Mouse (Mus musculus): ENCODE results near the gene Pcdh15. TPM values are rescaled to one million over a fixed set of nuclear protein-coding genes. Genes with fewer than 3 reads are reported as not detected.

Gene Pcdh15
- total and polyA plus RNA-seq, 2 experiments from 2014 or later = 0.27 to 0.46 TPM

- DNase-seq (ENCODE audit: low spot score) = no peak
- Histone ChIP-seq H3K4me2 (ENCODE audit: low read depth, low read length) (no peak overlapping the region), H3K4me1 (ENCODE audit: control insufficient read depth, insufficient read depth) (no peaks in the 10 kb centered on the region), H3K4me3 (ENCODE audit: low read depth, low read length) (no peak overlapping the region), H3K9me3 (replicated peaks; ENCODE audit: control insufficient read depth, low read length) (no peaks in the 10 kb centered on the region), H3K27ac (ENCODE audit: low read depth) (no peak overlapping the region), H3K36me3 (replicated peaks; ENCODE audit: control insufficient read depth, insufficient read depth, low read length) (no peaks in the 10 kb centered on the region), H3K27me3 (ENCODE audit: control insufficient read depth, insufficient read depth, low read length) (no peaks in the 10 kb centered on the region), H3K9ac (replicated peaks; ENCODE audit: low read depth, low read length) (no peak overlapping the region)
- ATAC-seq (ENCODE audit: insufficient read depth, low read depth) = no peak
- WGBS = 60% methylated on average over 2 of the region's 2 CpGs
- TF ChIP-seq CTCF (IDR thresholded peaks at IDR 0.05; ENCODE audit: low read depth) (no peak), EP300 (IDR thresholded peaks at IDR 0.05; ENCODE audit: low read depth) (no peak)
Measured at GRCm38 (mm10) chr10:73379001-73379400, 279.9 kb downstream of the Pcdh15 start.

GRCm38 (mm10) chr10:73384003-73384402, 284.9 kb downstream of the Pcdh15 start:
- H3K9ac ChIP-seq (replicated peaks; ENCODE audit: low read depth, low read length) = no peak overlapping the region
- TF ChIP-seq CTCF (IDR thresholded peaks at IDR 0.05; ENCODE audit: low read depth) (no peak), EP300 (IDR thresholded peaks at IDR 0.05; ENCODE audit: low read depth) (no peak)
- no peak overlapping the region for H3K4me3 ChIP-seq (ENCODE audit: low read depth, low read length)
- 67% methylated on average over 2 of the region's 2 CpGs for WGBS
- H3K27ac ChIP-seq (ENCODE audit: low read depth) = no peak overlapping the region
- ATAC-seq (ENCODE audit: insufficient read depth, low read depth) (no peak), DNase-seq (ENCODE audit: low spot score) (no peak)
- no peaks in the 10 kb centered on the region for H3K36me3 ChIP-seq (replicated peaks; ENCODE audit: control insufficient read depth, insufficient read depth, low read length)
- no peaks in the 10 kb centered on the region for H3K4me1 ChIP-seq (ENCODE audit: control insufficient read depth, insufficient read depth)
- H3K4me2 ChIP-seq (ENCODE audit: low read depth, low read length) = no peak overlapping the region
- H3K27me3 ChIP-seq (ENCODE audit: control insufficient read depth, insufficient read depth, low read length) = no peaks in the 10 kb centered on the region
- no peaks in the 10 kb centered on the region for H3K9me3 ChIP-seq (replicated peaks; ENCODE audit: control insufficient read depth, low read length)

GRCm38 (mm10) chr10:73400426-73400825, 301.3 kb downstream of the Pcdh15 start:
- Histone ChIP-seq H3K36me3 (replicated peaks; ENCODE audit: control insufficient read depth, insufficient read depth, low read length) (no peaks in the 10 kb centered on the region), H3K27me3 (ENCODE audit: control insufficient read depth, insufficient read depth, low read length) (no peaks in the 10 kb centered on the region), H3K9me3 (replicated peaks; ENCODE audit: control insufficient read depth, low read length) (no peaks in the 10 kb centered on the region), H3K9ac (replicated peaks; ENCODE audit: low read depth, low read length) (no peak overlapping the region), H3K4me1 (ENCODE audit: control insufficient read depth, insufficient read depth) (no peaks in the 10 kb centered on the region), H3K4me3 (ENCODE audit: low read depth, low read length) (no peak overlapping the region), H3K27ac (ENCODE audit: low read depth) (no peak overlapping the region), H3K4me2 (ENCODE audit: low read depth, low read length) (no peak overlapping the region)
- TF ChIP-seq EP300 (IDR thresholded peaks at IDR 0.05; ENCODE audit: low read depth) (no peak), CTCF (IDR thresholded peaks at IDR 0.05; ENCODE audit: low read depth) (peak; percentile 34)
- 75% methylated on average over 1 of the region's 1 CpGs for WGBS
- DNase-seq (ENCODE audit: low spot score) = no peak
- no peak for ATAC-seq (ENCODE audit: insufficient read depth, low read depth)

GRCm38 (mm10) chr10:73425408-73425807, 326.3 kb downstream of the Pcdh15 start:
- Histone ChIP-seq H3K4me2 (ENCODE audit: low read depth, low read length) (no peak overlapping the region), H3K27me3 (ENCODE audit: control insufficient read depth, insufficient read depth, low read length) (no peaks in the 10 kb centered on the region), H3K36me3 (replicated peaks; ENCODE audit: control insufficient read depth, insufficient read depth, low read length) (no peaks in the 10 kb centered on the region), H3K4me3 (ENCODE audit: low read depth, low read length) (no peak overlapping the region), H3K9me3 (replicated peaks; ENCODE audit: control insufficient read depth, low read length) (no peaks in the 10 kb centered on the region), H3K9ac (replicated peaks; ENCODE audit: low read depth, low read length) (no peak overlapping the region), H3K27ac (ENCODE audit: low read depth) (no peak overlapping the region), H3K4me1 (ENCODE audit: control insufficient read depth, insufficient read depth) (no peaks in the 10 kb centered on the region)
- 58% methylated on average over 3 of the region's 3 CpGs for WGBS
- TF ChIP-seq EP300 (IDR thresholded peaks at IDR 0.05; ENCODE audit: low read depth) (no peak), CTCF (IDR thresholded peaks at IDR 0.05; ENCODE audit: low read depth) (no peak)
- no peak for DNase-seq (ENCODE audit: low spot score)
- ATAC-seq (ENCODE audit: insufficient read depth, low read depth) = no peak

GRCm38 (mm10) chr10:73431345-73431744, 332.2 kb downstream of the Pcdh15 start:
- Histone ChIP-seq H3K36me3 (replicated peaks; ENCODE audit: control insufficient read depth, insufficient read depth, low read length) (no peaks in the 10 kb centered on the region), H3K4me1 (ENCODE audit: control insufficient read depth, insufficient read depth) (no peaks in the 10 kb centered on the region), H3K9me3 (replicated peaks; ENCODE audit: control insufficient read depth, low read length) (no peaks in the 10 kb centered on the region), H3K27me3 (ENCODE audit: control insufficient read depth, insufficient read depth, low read length) (no peaks in the 10 kb centered on the region), H3K9ac (replicated peaks; ENCODE audit: low read depth, low read length) (no peak overlapping the region), H3K27ac (ENCODE audit: low read depth) (no peak overlapping the region), H3K4me2 (ENCODE audit: low read depth, low read length) (no peak overlapping the region), H3K4me3 (ENCODE audit: low read depth, low read length) (no peak overlapping the region)
- DNase-seq (ENCODE audit: low spot score) = no peak
- no peak for ATAC-seq (ENCODE audit: insufficient read depth, low read depth)
- WGBS = 75% methylated on average over 3 of the region's 3 CpGs
- no peak for TF ChIP-seq EP300 (IDR thresholded peaks at IDR 0.05; ENCODE audit: low read depth)
- no peak for TF ChIP-seq CTCF (IDR thresholded peaks at IDR 0.05; ENCODE audit: low read depth)

GRCm38 (mm10) chr10:73484082-73484481, 384.9 kb downstream of the Pcdh15 start:
- DNase-seq (ENCODE audit: low spot score) (no peak), ATAC-seq (ENCODE audit: insufficient read depth, low read depth) (no peak)
- WGBS = 75% methylated on average over 2 of the region's 2 CpGs
- H3K36me3 ChIP-seq (replicated peaks; ENCODE audit: control insufficient read depth, insufficient read depth, low read length) = no peaks in the 10 kb centered on the region
- no peaks in the 10 kb centered on the region for H3K4me1 ChIP-seq (ENCODE audit: control insufficient read depth, insufficient read depth)
- TF ChIP-seq CTCF (IDR thresholded peaks at IDR 0.05; ENCODE audit: low read depth) (no peak), EP300 (IDR thresholded peaks at IDR 0.05; ENCODE audit: low read depth) (no peak)
- no peaks in the 10 kb centered on the region for H3K27me3 ChIP-seq (ENCODE audit: control insufficient read depth, insufficient read depth, low read length)
- H3K9ac ChIP-seq (replicated peaks; ENCODE audit: low read depth, low read length) = no peak overlapping the region
- H3K4me2 ChIP-seq (ENCODE audit: low read depth, low read length) = no peak overlapping the region
- H3K4me3 ChIP-seq (ENCODE audit: low read depth, low read length) = no peak overlapping the region
- no peak overlapping the region for H3K27ac ChIP-seq (ENCODE audit: low read depth)
- no peaks in the 10 kb centered on the region for H3K9me3 ChIP-seq (replicated peaks; ENCODE audit: control insufficient read depth, low read length)
